In genomic region chr10:118796512-118796911, GRCm38 (mm10) we compare ENCODE assay signal across 22 mouse cellular contexts.
DNase-seq lines count a peak whose midpoint lies in the region; ATAC-seq and TF ChIP-seq lines count a peak whose summit lies in the region.
"Had no signal": no experiment of that assay in that cellular context is flagged by ENCODE, and none has a peak within 500 bp of the region (broad histone marks: within the 10 kb centered on the region; RNA-seq: fewer than 3 reads in every experiment).

No protein-coding gene starts in this region.

- 0 out of 2 replicates have a peak, but pooled peaks have one; percentile 7 for TF ChIP-seq EP300 in liver, postnatal 0 days (IDR thresholded peaks at IDR 0.05; ENCODE audit: low read depth)

- no peak for DNase-seq in liver, postnatal 0 days
- no peak for DNase-seq in liver
- peak; percentile 67 for DNase-seq in B cell, adult 2 months
- DNase-seq in monocyte, adult 2 months (ENCODE audit: low read depth in 1 of 2, low spot score in 2 of 2): peak; percentile 33 to 46
- DNase-seq in cerebellum, postnatal 36 days: no peak
- no peak for DNase-seq in gastrocnemius, postnatal 25 days
- DNase-seq: adrenal gland, adult 8-10 months; cerebellum, adult 9-10 months; embryo, embryonic 11 days; heart, postnatal 14 days; left cerebral cortex, postnatal 4 days; liver, embryonic 13.5 days; lung, postnatal 14 days; right cerebral cortex, adult 18-20 months; thymus, postnatal 4 days had no signal

- no peaks in the 10 kb centered on the region for H3K36me3 ChIP-seq in liver, postnatal 0 days (replicated peaks; ENCODE audit: insufficient read depth, low read length)
- H3K36me3 ChIP-seq in hindbrain, embryonic 13.5 days: no peaks in the 10 kb centered on the region
- H3K36me3 ChIP-seq: embryonic facial prominence, embryonic 15.5 days; forebrain, embryonic 10.5 days; heart, embryonic 10.5 days; liver, embryonic 13.5 days; midbrain, embryonic 12.5 days had no signal

- WGBS in liver, postnatal 0 days (ENCODE audit: insufficient replicate concordance): 45% methylated on average over 7 of the region's 7 CpGs
- 86% methylated on average over 7 of the region's 7 CpGs for WGBS in hindbrain, embryonic 13.5 days

- H3K4me1 ChIP-seq in liver, postnatal 0 days (ENCODE audit: insufficient read depth): 0 out of 2 replicates have a peak, but pooled peaks cover 2% of the 10 kb centered on the region
- H3K4me1 ChIP-seq in bone marrow macrophage, adult 2 months (ENCODE audit: control insufficient read depth, insufficient read depth, low read length): peaks cover 19% of the 10 kb centered on the region
- peaks cover 26% of the 10 kb centered on the region for H3K4me1 ChIP-seq in hindbrain, embryonic 13.5 days (replicated peaks)

- no peak for TF ChIP-seq CTCF in liver, postnatal 0 days (IDR thresholded peaks at IDR 0.05; ENCODE audit: low read depth)
- no peak for TF ChIP-seq CTCF in bone marrow macrophage, adult 2 months (IDR thresholded peaks at IDR 0.05; ENCODE audit: low read depth, low read length)

- peak; percentile 56 for ATAC-seq in liver, postnatal 0 days
- ATAC-seq in hindbrain, embryonic 13.5 days (ENCODE audit: low FRiP score): no peak
- ATAC-seq: hindbrain, postnatal 0 days had no signal

- H3K4me2 ChIP-seq in liver, postnatal 0 days (ENCODE audit: low read depth, low read length): peak overlapping the region; percentile 29
- no peak overlapping the region for H3K4me2 ChIP-seq in hindbrain, embryonic 13.5 days
- H3K4me2 ChIP-seq: embryonic facial prominence, embryonic 15.5 days; liver, embryonic 13.5 days; midbrain, embryonic 12.5 days had no signal

- H3K4me3 ChIP-seq in liver, postnatal 0 days (ENCODE audit: low read depth, low read length): no peak overlapping the region
- peak overlapping the region; percentile 10 for H3K4me3 ChIP-seq in bone marrow macrophage, adult 2 months (ENCODE audit: insufficient read depth, low read length)
- H3K4me3 ChIP-seq in hindbrain, embryonic 13.5 days: no peak overlapping the region
- H3K4me3 ChIP-seq: embryonic facial prominence, embryonic 15.5 days; forebrain, embryonic 10.5 days; heart, embryonic 10.5 days; liver, embryonic 13.5 days; midbrain, embryonic 12.5 days had no signal

- H3K9ac ChIP-seq in liver, postnatal 0 days (replicated peaks): no peak overlapping the region
- H3K9ac ChIP-seq in hindbrain, embryonic 13.5 days: no peak overlapping the region
- H3K9ac ChIP-seq: embryonic facial prominence, embryonic 15.5 days; liver, embryonic 13.5 days; midbrain, embryonic 12.5 days had no signal

- peak overlapping the region; percentile 60 for H3K27ac ChIP-seq in liver, postnatal 0 days (ENCODE audit: low read depth)
- H3K27ac ChIP-seq in bone marrow macrophage, adult 2 months (ENCODE audit: insufficient read depth, low read depth, low read length): peak overlapping the region; percentile 88
- H3K27ac ChIP-seq in hindbrain, embryonic 13.5 days: no peak overlapping the region
- H3K27ac ChIP-seq: embryonic facial prominence, embryonic 15.5 days; forebrain, embryonic 10.5 days; heart, embryonic 10.5 days; hindbrain, postnatal 0 days; liver, embryonic 13.5 days; midbrain, embryonic 12.5 days had no signal

- no peaks in the 10 kb centered on the region for H3K27me3 ChIP-seq in liver, postnatal 0 days (ENCODE audit: insufficient read depth, low read length)
- H3K27me3 ChIP-seq in hindbrain, embryonic 13.5 days: no peaks in the 10 kb centered on the region
- H3K27me3 ChIP-seq: embryonic facial prominence, embryonic 15.5 days; liver, embryonic 13.5 days; midbrain, embryonic 12.5 days had no signal

- H3K9me3 ChIP-seq in liver, postnatal 0 days (ENCODE audit: low read length): no peaks in the 10 kb centered on the region
- H3K9me3 ChIP-seq in hindbrain, embryonic 13.5 days: no peaks in the 10 kb centered on the region
- H3K9me3 ChIP-seq: embryonic facial prominence, embryonic 15.5 days; forebrain, embryonic 10.5 days; heart, embryonic 10.5 days; liver, embryonic 13.5 days; midbrain, embryonic 12.5 days had no signal

- no peak for TF ChIP-seq POLR2A in bone marrow macrophage, adult 2 months (IDR thresholded peaks at IDR 0.05; ENCODE audit: borderline replicate concordance, low read depth, low read length)

Comparison
In these comparisons a context has a peak if more than half of its experiments do, and no peak if none do; other contexts are left out.
1. DNase-seq: peak in B cell, adult 2 months (2 of 2) and monocyte, adult 2 months (2 of 2); none in liver, postnatal 0 days (single experiment), liver (single experiment), cerebellum, postnatal 36 days (0 of 2) and gastrocnemius, postnatal 25 days (single experiment).